Comparison of ENCODE assay signal across 8 mouse cellular contexts in genomic region chr4:109116938-109117337, GRCm38 (mm10).
DNase-seq lines count a peak whose midpoint lies in the region; ATAC-seq lines count a peak whose summit lies in the region.

No protein-coding gene starts in this region.

- no peaks in the 10 kb centered on the region for H3K36me3 ChIP-seq in heart, embryonic 13.5 days
- no peaks in the 10 kb centered on the region for H3K36me3 ChIP-seq in forebrain, embryonic 12.5 days (replicated peaks)
- H3K36me3 ChIP-seq in liver, embryonic 13.5 days = no peaks in the 10 kb centered on the region

- intact Hi-C loops in heart, postnatal 14 days (cut with DNase I) = no loop called here

- H3K27ac ChIP-seq in heart, embryonic 13.5 days (replicated peaks) = peak overlapping the region; percentile 91; the same call in 1 of the 2 replicates
- no peak overlapping the region for H3K27ac ChIP-seq in forebrain, embryonic 12.5 days
- H3K27ac ChIP-seq in liver, embryonic 13.5 days = no peak overlapping the region

- no peaks in the 10 kb centered on the region for H3K9me3 ChIP-seq in heart, embryonic 13.5 days
- H3K9me3 ChIP-seq in forebrain, embryonic 12.5 days = no peaks in the 10 kb centered on the region
- H3K9me3 ChIP-seq in liver, embryonic 13.5 days (replicated peaks) = no peaks in the 10 kb centered on the region

- WGBS in heart, embryonic 13.5 days = 32% methylated on average over 6 of the region's 6 CpGs
- WGBS in forebrain, embryonic 12.5 days = 60% methylated on average over 6 of the region's 6 CpGs
- 29% methylated on average over 6 of the region's 6 CpGs for WGBS in liver, embryonic 13.5 days (ENCODE audit: insufficient replicate concordance)

- ATAC-seq in heart, embryonic 13.5 days (ENCODE audit: extremely low read depth, insufficient number of reproducible peaks, low FRiP score, low TSS enrichment) = no peak
- ATAC-seq in forebrain, embryonic 12.5 days (ENCODE audit: low FRiP score) = no peak
- ATAC-seq in liver, embryonic 13.5 days (ENCODE audit: low read depth) = no peak
- no peak for ATAC-seq in inflammation-experienced regulatory T-cells, adult 6 months
- no peak for ATAC-seq in megakaryocyte progenitor cell, adult 5-6 weeks (replicated peaks; ENCODE audit: poor library complexity)

- peak overlapping the region; percentile 74 for H3K4me2 ChIP-seq in heart, embryonic 13.5 days
- peak overlapping the region; percentile 75; the same call in 1 of the 2 replicates for H3K4me2 ChIP-seq in forebrain, embryonic 12.5 days
- H3K4me2 ChIP-seq in liver, embryonic 13.5 days = peak overlapping the region; percentile 71

- DNase-seq in heart, postnatal 14 days = no peak
- peak; percentile 41 for DNase-seq in A20 (ENCODE audit: low read depth, low spot score)
- no peak for DNase-seq in liver, embryonic 13.5 days
- no peak for DNase-seq in layer of hippocampus, postnatal 36 days

- peaks cover 49% of the 10 kb centered on the region for H3K4me1 ChIP-seq in heart, embryonic 13.5 days
- H3K4me1 ChIP-seq in forebrain, embryonic 12.5 days = peaks cover 13% of the 10 kb centered on the region
- peaks cover 51% of the 10 kb centered on the region for H3K4me1 ChIP-seq in liver, embryonic 13.5 days (replicated peaks)

- H3K27me3 ChIP-seq in heart, embryonic 13.5 days (replicated peaks) = no peaks in the 10 kb centered on the region
- H3K27me3 ChIP-seq in forebrain, embryonic 12.5 days = no peaks in the 10 kb centered on the region
- no peaks in the 10 kb centered on the region for H3K27me3 ChIP-seq in liver, embryonic 13.5 days

- H3K9ac ChIP-seq in heart, embryonic 13.5 days = peak overlapping the region; percentile 87
- no peak overlapping the region for H3K9ac ChIP-seq in forebrain, embryonic 12.5 days
- peak overlapping the region; percentile 84 for H3K9ac ChIP-seq in liver, embryonic 13.5 days

- peak overlapping the region; percentile 72 for H3K4me3 ChIP-seq in heart, embryonic 13.5 days
- H3K4me3 ChIP-seq in forebrain, embryonic 12.5 days (replicated peaks) = 0 out of 2 replicates have a peak overlapping the region, but pooled peaks have one; percentile 53
- H3K4me3 ChIP-seq in liver, embryonic 13.5 days (replicated peaks) = peak overlapping the region; percentile 74
